Mouse (Mus musculus) stomach, embryonic 15.5 days (tissue): ENCODE data around the gene Eif2d. TPM values are rescaled to one million over a fixed set of nuclear protein-coding genes. Genes with fewer than 3 reads are reported as not detected.

Experiments
- ATAC-seq: fragments of 200-750 bp; cut with Nextera tagmentation; 2 replicates; pipeline ENCODE4 v1.8.0; 2017; ENCODE audit warnings: low read depth, moderate number of reproducible peaks, moderate TSS enrichment; ENCODE audit not compliant: insufficient read depth, low FRiP score
- H3K27ac ChIP-seq: fragments of 300-500 bp; sonication (generic); 2 replicates; pipeline ENCODE4 v1.5.1; 2015; ENCODE audit warnings: mild to moderate bottlenecking, inconsistent platforms
- H3K27me3 ChIP-seq: fragments of 300-500 bp; sonication (generic); replicated peaks from 2 replicates; pipeline ENCODE4 v1.6.1; 2015; ENCODE audit warnings: inconsistent platforms
- H3K36me3 ChIP-seq: fragments of 300-500 bp; sonication (generic); 2 replicates; pipeline ENCODE4 v1.6.1; 2015; ENCODE audit warnings: inconsistent platforms
- H3K4me1 ChIP-seq: fragments of 300-500 bp; sonication (generic); 2 replicates; pipeline ENCODE4 v1.6.1; 2015; ENCODE audit warnings: inconsistent platforms
- H3K4me2 ChIP-seq: fragments of 300-500 bp; sonication (generic); 2 replicates; pipeline ENCODE4 v1.6.1; 2015; ENCODE audit warnings: mild to moderate bottlenecking, inconsistent platforms
- H3K4me3 ChIP-seq: fragments of 300-500 bp; sonication (generic); replicated peaks from 2 replicates; pipeline ENCODE4 v1.5.1; 2015; ENCODE audit warnings: inconsistent platforms
- H3K9ac ChIP-seq: fragments of 300-500 bp; sonication (generic); 2 replicates; pipeline ENCODE4 v1.6.1; 2015; ENCODE audit warnings: inconsistent platforms
- H3K9me3 ChIP-seq: fragments of 300-500 bp; sonication (generic); 2 replicates; pipeline ENCODE4 v1.6.1; 2016; ENCODE audit warnings: inconsistent platforms
- WGBS: fragments of 180-500 bp; shearing (Covaris S2); methylation state at CpG from one replicate; pipeline ENCODE4 v1.1.7; 2015; 5-methylcytosine and 5-hydroxymethylcytosine counted together
- polyA plus RNA-seq: library from polyadenylated mRNA; unstranded; fragments of >200 nt; fragmentation: Nextera tagmentation; extraction: Ambion mirVana; gene quantifications from 2 replicates; pipeline ENCODE4 v1.2.1, GENCODE M21; 2015

Eif2d gene
- polyA plus RNA-seq: 54.6 and 64.1 TPM in 2 replicates

DNA sequence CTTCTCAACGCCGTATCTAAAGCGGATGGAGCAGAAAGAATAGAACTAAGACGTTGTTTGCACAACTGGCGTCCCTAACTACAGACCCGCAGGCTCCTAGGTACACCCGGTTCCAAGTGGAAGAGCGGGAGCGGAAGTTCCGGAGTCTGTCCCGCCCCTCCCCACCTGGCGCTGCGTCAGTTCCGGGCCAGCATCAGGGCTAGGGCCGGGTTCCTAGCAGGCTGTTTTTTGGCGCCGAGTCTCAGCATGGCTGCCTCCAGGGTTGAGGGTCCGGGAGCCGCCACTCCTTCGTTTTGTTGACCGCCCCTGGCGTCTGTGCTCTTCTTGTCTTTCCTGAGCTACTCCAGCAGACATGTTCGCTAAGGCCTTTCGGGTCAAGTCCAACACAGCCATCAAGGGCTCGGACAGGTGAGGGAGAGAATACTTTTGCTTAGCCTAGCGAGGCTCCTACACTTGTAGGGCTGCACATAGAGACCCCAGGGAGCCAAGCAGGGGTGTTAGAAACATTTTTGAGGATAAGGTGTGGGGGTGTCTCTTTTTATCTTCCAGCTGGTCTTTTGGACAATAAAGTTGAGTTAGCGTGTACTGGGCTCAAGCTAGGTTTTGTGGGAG, at the start of gene Eif2d:
Gene Eif2d, plus strand, starts transcription at position 164 of the 612 bp plus-strand sequence.
- Histone ChIP-seq H3K4me1 (peaks cover 5% of the 10 kb centered on the region; the same call in 1 of the 2 replicates), H3K27ac (peak within 1 kb of the TSS; percentile 37), H3K9me3 (no peaks in the 10 kb centered on the region), H3K4me2 (peak within 1 kb of the TSS; percentile 53), H3K36me3 (0 out of 2 replicates have a peak, but pooled peaks cover 3% of the 10 kb centered on the region), H3K4me3 (peak within 1 kb of the TSS; percentile 70), H3K27me3 (no peaks in the 10 kb centered on the region), H3K9ac (peak within 1 kb of the TSS; percentile 57)
- ATAC-seq: peak; percentile 99
- under 1% methylated on average over 27 of the region's 27 CpGs for WGBS

GRCm38 (mm10) chr1:131103776-131104424, 49.1 kb upstream of the Eif2d start:
- no peak overlapping the region for H3K27ac ChIP-seq
- H3K36me3 ChIP-seq: no peaks in the 10 kb centered on the region
- no peaks in the 10 kb centered on the region for H3K9me3 ChIP-seq
- no peak overlapping the region for H3K4me3 ChIP-seq
- H3K4me1 ChIP-seq: peaks cover 10% of the 10 kb centered on the region
- no peaks in the 10 kb centered on the region for H3K27me3 ChIP-seq
- 66% methylated on average over 10 of the region's 10 CpGs for WGBS
- no peak overlapping the region for H3K9ac ChIP-seq
- no peak overlapping the region for H3K4me2 ChIP-seq
- ATAC-seq: no peak

GRCm38 (mm10) chr1:131107575-131108308, 45.2 kb upstream of the Eif2d start:
- ATAC-seq: peak; percentile 92
- Histone ChIP-seq H3K9me3 (no peaks in the 10 kb centered on the region), H3K9ac (no peak overlapping the region), H3K27ac (peak overlapping the region; percentile 85), H3K4me1 (peaks cover 10% of the 10 kb centered on the region), H3K4me2 (no peak overlapping the region), H3K4me3 (no peak overlapping the region), H3K27me3 (no peaks in the 10 kb centered on the region), H3K36me3 (no peaks in the 10 kb centered on the region)
- WGBS: 32% methylated on average over 10 of the region's 10 CpGs

- H3K4me2 ChIP-seq: no peak overlapping the region
- no peaks in the 10 kb centered on the region for H3K9me3 ChIP-seq
- H3K9ac ChIP-seq: no peak overlapping the region
- peaks cover 7% of the 10 kb centered on the region; the same call in 1 of the 2 replicates for H3K4me1 ChIP-seq
- H3K36me3 ChIP-seq: no peaks in the 10 kb centered on the region
- H3K4me3 ChIP-seq: no peak overlapping the region
- WGBS: 51% methylated on average over 12 of the region's 12 CpGs
- ATAC-seq: no peak
- H3K27me3 ChIP-seq: no peaks in the 10 kb centered on the region
- peak overlapping the region; percentile 23; the same call in 1 of the 2 replicates for H3K27ac ChIP-seq
These were observed 42.4 kb upstream of the Eif2d start for GRCm38 (mm10) chr1:131110525-131111106.

DNA sequence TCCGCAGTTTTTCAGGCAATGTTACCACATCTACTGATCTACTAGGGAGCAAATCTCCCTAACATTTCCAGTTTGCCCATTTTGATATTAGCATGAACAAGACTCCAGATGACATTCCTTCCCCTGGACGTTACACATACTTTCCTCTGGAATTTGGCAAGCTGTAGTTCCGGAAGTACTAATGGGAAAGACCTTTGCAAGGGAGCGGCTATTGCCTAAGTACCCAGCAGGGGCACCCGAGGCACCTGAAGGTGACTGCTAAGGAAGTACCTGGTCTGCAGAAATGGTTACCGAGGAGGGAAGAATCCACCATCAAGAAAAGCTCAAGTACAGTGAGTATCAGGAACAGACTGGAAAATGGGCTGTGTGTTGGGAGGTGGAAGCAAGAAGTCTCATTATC, 40.4 kb upstream of the Eif2d start:
- no peak overlapping the region for H3K9ac ChIP-seq
- no peaks in the 10 kb centered on the region for H3K9me3 ChIP-seq
- H3K4me2 ChIP-seq: 0 out of 2 replicates have a peak overlapping the region, but pooled peaks have one; percentile 13
- no peaks in the 10 kb centered on the region for H3K36me3 ChIP-seq
- H3K27me3 ChIP-seq: no peaks in the 10 kb centered on the region
- 28% methylated on average over 6 of the region's 6 CpGs for WGBS
- ATAC-seq: peak; percentile 36; the same call in 1 of the 2 replicates
- peaks cover 6% of the 10 kb centered on the region; the same call in 1 of the 2 replicates for H3K4me1 ChIP-seq
- H3K4me3 ChIP-seq: no peak overlapping the region
- H3K27ac ChIP-seq: no peak overlapping the region

DNA sequence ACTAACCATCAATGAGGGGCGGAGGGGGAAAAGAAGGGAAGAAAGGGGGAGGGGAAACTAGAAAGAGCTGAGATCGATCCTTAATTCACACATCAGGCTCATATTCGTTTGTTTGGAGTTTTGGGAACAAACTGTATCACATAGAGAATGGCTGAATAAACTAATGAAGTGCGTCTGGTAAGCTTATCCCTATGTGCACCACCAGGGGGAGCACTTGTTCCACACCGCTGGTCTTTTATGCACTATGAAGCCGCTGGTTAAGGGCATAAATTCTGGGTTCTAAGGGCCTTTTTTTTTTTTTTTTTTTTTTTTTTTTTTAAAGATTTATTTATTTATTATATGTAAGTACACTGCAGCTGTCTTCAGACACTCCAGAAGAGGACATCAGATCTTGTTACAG, 37.0 kb upstream of the Eif2d start:
- 12% methylated on average over 6 of the region's 6 CpGs for WGBS
- no peak for ATAC-seq

DNA sequence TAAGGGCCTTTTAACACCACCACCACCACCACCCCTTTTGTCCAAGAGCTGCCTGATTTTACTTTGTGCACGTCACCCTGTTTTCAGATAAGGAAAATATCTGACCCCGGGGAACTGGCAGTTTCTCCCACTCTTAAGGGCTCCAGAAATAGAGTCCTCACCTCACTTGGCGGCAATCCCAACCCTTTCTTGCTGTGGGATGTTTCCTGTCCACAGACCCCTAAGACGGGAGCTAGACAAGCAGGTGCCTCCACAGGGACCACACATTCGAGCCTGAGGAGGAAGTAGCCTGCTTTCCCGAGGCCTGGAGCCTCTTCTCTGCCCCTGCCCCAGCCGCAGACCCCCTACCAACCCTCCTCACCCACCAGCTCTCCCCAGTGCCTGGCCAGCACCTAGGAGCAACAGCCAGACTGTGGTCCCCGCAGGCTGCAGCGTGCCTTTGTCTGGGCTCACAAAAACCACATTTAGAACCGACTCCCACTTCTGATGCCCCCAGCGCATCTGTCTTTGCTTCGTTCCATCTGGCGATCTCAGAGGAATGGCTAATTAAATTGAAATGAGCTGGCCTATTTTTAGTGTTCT, 36.5 kb upstream of the Eif2d start:
- Histone ChIP-seq H3K27me3 (no peaks in the 10 kb centered on the region), H3K36me3 (no peaks in the 10 kb centered on the region), H3K4me2 (no peak overlapping the region), H3K4me3 (no peak overlapping the region), H3K9ac (no peak overlapping the region), H3K9me3 (no peaks in the 10 kb centered on the region), H3K27ac (no peak overlapping the region), H3K4me1 (no peaks in the 10 kb centered on the region)
- 60% methylated on average over 13 of the region's 13 CpGs for WGBS
- ATAC-seq: no peak

More for the DNA sequence above, 37.0 kb upstream of the Eif2d start:
- Histone ChIP-seq H3K36me3 (no peaks in the 10 kb centered on the region), H3K9ac (no peak overlapping the region), H3K27ac (no peak overlapping the region), H3K4me1 (no peaks in the 10 kb centered on the region), H3K4me3 (no peak overlapping the region), H3K9me3 (no peaks in the 10 kb centered on the region), H3K27me3 (no peaks in the 10 kb centered on the region), H3K4me2 (no peak overlapping the region)

DNA sequence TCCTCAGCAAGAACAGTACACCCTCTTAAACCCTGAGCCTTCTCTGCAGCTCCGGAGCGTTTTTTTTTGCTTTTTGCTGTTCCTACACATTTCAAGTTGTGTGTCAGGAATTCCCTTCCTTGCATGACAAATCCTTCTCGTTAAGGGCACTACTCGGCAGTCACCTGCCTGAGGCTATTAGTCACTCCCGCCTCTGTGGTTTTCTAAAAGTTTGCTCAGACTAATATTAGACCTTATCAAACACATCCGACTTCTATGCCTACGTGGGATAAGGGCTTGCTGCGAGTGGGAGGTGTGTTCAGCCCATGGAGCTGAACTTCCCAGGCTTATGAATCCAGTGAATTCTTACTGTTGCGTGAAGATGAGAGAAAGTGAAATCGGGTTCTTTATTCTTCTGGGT, 34.5 kb upstream of the Eif2d start:
- no peaks in the 10 kb centered on the region for H3K27me3 ChIP-seq
- H3K4me2 ChIP-seq: no peak overlapping the region
- no peak overlapping the region for H3K4me3 ChIP-seq
- no peaks in the 10 kb centered on the region for H3K9me3 ChIP-seq
- H3K9ac ChIP-seq: no peak overlapping the region
- WGBS: 40% methylated on average over 10 of the region's 10 CpGs
- no peaks in the 10 kb centered on the region for H3K4me1 ChIP-seq
- no peaks in the 10 kb centered on the region for H3K36me3 ChIP-seq
- H3K27ac ChIP-seq: no peak overlapping the region
- ATAC-seq: no peak; the same call in 1 of the 2 replicates

DNA sequence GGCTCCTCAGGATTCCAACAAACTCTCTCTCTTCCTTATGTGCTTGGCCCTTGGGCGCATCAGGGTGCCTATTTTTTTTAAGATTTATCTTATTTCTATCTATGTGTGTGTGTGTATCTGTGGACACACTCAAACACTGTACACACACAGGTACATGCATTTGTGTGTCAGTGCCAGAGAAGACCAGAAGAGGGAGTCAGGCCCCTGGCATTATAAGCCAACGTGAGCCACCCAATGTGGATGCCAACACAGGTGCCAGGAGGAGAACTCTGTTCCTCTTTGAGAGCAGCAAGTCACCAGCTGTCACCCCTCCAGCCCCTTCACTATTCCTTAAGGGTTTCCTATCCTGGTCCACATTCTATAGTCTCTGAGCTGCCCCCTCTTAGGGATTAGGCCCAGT, 34.0 kb upstream of the Eif2d start:
- ATAC-seq: no peak
- Histone ChIP-seq H3K9ac (no peak overlapping the region), H3K4me2 (no peak overlapping the region), H3K36me3 (no peaks in the 10 kb centered on the region), H3K9me3 (no peaks in the 10 kb centered on the region), H3K4me1 (0 out of 2 replicates have a peak, but pooled peaks cover 2% of the 10 kb centered on the region), H3K4me3 (no peak overlapping the region), H3K27ac (no peak overlapping the region), H3K27me3 (no peaks in the 10 kb centered on the region)
- WGBS: 67% methylated on average over 2 of the region's 2 CpGs

DNA sequence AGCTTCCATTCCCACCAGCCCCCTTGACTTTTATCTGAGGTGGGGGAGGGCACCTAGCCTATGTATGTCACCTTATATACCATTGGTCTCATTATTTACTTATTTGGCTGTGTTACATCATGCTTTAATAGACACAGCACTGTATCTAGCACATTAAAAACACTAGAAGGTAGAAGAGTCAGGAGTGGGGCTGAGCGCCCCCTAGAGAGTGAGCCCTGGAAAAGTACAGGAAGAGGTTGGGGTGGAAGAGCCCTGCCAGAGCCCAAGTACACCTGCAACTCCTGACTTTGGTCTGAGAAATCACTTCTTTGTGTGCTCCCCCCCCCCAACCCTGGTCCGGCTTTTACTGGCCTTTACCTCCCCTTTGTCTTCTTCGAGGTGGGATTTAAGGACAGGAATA, 31.0 kb upstream of the Eif2d start:
- no peak overlapping the region for H3K4me2 ChIP-seq
- ATAC-seq: no peak

DNA sequence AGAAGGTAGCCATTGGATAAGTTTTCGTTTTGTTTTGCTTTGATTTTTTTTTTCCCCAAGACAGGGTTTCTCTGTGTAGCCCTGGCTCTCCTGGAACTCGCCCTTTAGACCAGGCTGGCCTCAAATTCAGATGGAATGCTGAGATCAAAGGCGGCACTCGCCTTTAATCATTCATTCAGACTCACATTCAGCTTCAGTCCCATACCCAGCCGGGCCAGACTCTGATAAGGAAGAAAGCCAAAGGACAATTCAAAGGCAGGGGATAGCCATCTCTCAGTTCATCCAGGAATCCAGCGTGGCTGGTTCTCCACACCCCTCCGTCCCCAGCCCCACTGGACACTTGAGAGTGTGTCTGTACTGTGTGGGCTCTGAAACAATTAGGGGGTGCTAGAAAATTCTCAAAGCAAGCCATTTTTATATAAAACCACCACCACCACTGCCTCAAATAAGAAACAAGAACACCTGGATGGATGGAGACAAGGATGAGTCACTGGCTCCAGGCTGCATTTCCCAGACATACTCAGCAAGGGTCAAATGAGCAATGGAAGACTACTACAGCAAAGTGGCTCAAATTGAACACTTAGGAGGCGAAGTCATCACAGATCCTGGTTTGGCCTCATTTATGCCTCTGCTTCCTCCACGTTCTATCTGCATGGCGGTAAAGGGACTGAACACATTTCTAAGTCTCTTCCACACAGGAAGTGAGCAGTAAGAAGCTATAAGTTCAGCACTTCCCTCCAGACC, 29.3 kb upstream of the Eif2d start:
- Histone ChIP-seq H3K36me3 (no peaks in the 10 kb centered on the region), H3K4me2 (no peak overlapping the region), H3K9ac (no peak overlapping the region), H3K27me3 (no peaks in the 10 kb centered on the region), H3K27ac (no peak overlapping the region), H3K4me1 (0 out of 2 replicates have a peak, but pooled peaks cover 3% of the 10 kb centered on the region), H3K4me3 (no peak overlapping the region), H3K9me3 (no peaks in the 10 kb centered on the region)
- no peak for ATAC-seq
- 59% methylated on average over 10 of the region's 10 CpGs for WGBS

More for the DNA sequence above, 31.0 kb upstream of the Eif2d start:
- WGBS: 43% methylated on average over 3 of the region's 3 CpGs
- H3K27ac ChIP-seq: no peak overlapping the region
- 0 out of 2 replicates have a peak, but pooled peaks cover 3% of the 10 kb centered on the region for H3K4me1 ChIP-seq
- no peaks in the 10 kb centered on the region for H3K36me3 ChIP-seq
- H3K4me3 ChIP-seq: no peak overlapping the region
- no peaks in the 10 kb centered on the region for H3K27me3 ChIP-seq
- no peaks in the 10 kb centered on the region for H3K9me3 ChIP-seq
- no peak overlapping the region for H3K9ac ChIP-seq
